Mouse (Mus musculus) cerebellum, postnatal 14 days (tissue): ENCODE results near the gene Adm.

ENCODE experiments used
- DNase-seq, 2 experiments: peaks; one replicate each; pipeline ENCODE4 v3.0.0; 2021; ENCODE audit warnings: mixed read lengths in 2 of 2

Gene Adm

GRCm38 (mm10) chr7:110668247-110668646, 40.8 kb downstream of the Adm start:
- peak; percentile 9 to 24 for DNase-seq

- peak; percentile 21 for DNase-seq
These were observed 41.3 kb downstream of the Adm start for GRCm38 (mm10) chr7:110668756-110669155.

DNA sequence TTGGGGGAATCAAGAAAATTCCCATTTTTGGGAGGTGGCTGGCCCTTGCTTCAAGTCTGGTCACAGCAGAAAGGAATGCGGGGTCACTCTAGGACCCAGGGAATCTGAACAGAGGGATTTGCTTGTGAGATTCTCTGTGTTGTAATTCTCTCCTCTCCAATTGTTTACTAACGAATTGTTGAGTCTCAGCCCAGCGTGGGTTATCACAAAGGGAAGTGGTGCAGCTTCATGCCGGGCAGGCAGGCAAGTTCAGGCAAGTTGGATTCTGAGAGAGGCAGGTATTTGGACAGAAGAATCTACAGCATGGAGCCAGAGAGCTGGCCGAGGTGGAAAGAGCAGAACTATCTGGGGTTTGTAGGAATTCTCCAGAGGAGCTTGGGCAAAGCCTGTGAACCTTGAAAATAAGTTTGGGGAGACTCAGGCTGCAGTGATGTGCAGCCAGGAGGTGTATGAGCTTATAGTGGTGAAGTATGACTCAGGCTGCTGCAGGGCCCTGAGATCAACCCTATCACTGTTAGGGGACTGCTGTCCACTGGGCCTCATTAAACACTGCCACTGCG, 43.7 kb downstream of the Adm start:
- no peak for DNase-seq
